Mouse (Mus musculus): ENCODE measurements at regions not wholly inside any gene's neighbourhood (a gene's known extent, or its start where the extent isn't known, plus 50 kb on each side); places are given as distances from the start of the nearest gene placed in this dataset.

DNA sequence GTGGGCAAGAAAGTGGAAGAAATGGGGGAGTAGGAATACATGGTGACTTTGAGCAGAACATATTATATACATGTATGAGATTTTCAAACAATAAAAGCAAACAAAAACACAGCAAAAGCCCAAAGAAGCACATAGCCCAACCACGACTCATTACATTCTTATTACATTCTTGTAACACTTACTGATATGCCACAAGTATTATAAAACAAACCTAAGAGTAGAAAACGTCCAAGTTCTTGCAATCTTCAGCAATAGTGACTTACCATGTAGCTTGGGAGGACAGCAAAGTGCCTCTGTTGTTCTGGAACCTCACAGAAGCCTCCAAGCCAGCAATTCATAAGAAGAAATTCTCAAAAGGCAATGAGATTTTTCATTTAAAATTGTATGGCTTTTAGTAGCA, 326.8 kb downstream of the Pax3 start:
- TF ChIP-seq CTCF (IDR thresholded peaks at IDR 0.05) (no peak), EP300 (IDR thresholded peaks at IDR 0.05) (peak; percentile 87)

Data from lung, postnatal 0 days (tissue).